Mouse (Mus musculus) CH12.LX (cell line): Measurements from ENCODE around the gene Reln. TPM values are rescaled to one million over a fixed set of nuclear protein-coding genes. Genes with fewer than 3 reads are reported as not detected.

Experiments used
- DNase-seq: peaks from one replicate; pipeline ENCODE4 v3.0.0-alpha.2; 2013; ENCODE audit errors: extremely low read depth
- H3K27ac ChIP-seq: 2 replicates; pipeline ENCODE4 v1.5.1; 2012; ENCODE audit warnings: low read depth, mild to moderate bottlenecking, control low read depth, moderate library complexity; ENCODE audit not compliant: insufficient read depth
- H3K27me3 ChIP-seq: replicated peaks from 2 replicates; pipeline ENCODE3; 2012; ENCODE audit warnings: inconsistent platforms
- H3K36me3 ChIP-seq, 2 experiments: replicated peaks in 1 of 2; 2 replicates each; pipeline versions ENCODE3 to v1.6.1; 2012; ENCODE audit warnings: inconsistent platforms in 1 of 2, low read length in 1 of 2, mild to moderate bottlenecking in 1 of 2, mixed read lengths in 1 of 2, moderate library complexity in 1 of 2; ENCODE audit not compliant: control insufficient read depth in 1 of 2, insufficient read depth in 1 of 2
- H3K4me1 ChIP-seq, 2 experiments: 2 replicates each; pipeline ENCODE4 v1.6.1; 2012; ENCODE audit warnings: inconsistent platforms in 1 of 2, moderate library complexity in 1 of 2; ENCODE audit not compliant: insufficient read depth in 2 of 2, control insufficient read depth in 1 of 2
- H3K4me2 ChIP-seq: 2 replicates; pipeline ENCODE4 v1.6.1; 2012; ENCODE audit warnings: low read depth, mild to moderate bottlenecking, control low read depth; ENCODE audit not compliant: poor library complexity, insufficient read depth, severe bottlenecking
- H3K4me3 ChIP-seq, 3 experiments: fragments of 150-350 bp in 1 of 3; sonication (generic) in 1 of 3; replicated peaks in 1 of 3; 2 replicates each; pipeline versions ENCODE3 to v1.5.1; 2011 to 2012; ENCODE audit warnings: low read depth in 2 of 3, low read length in 2 of 3, mild to moderate bottlenecking in 2 of 3, moderate library complexity in 2 of 3, control low read depth in 1 of 3, improper control_type of control experiment in 1 of 3, inconsistent platforms in 1 of 3, mixed read lengths in 1 of 3; ENCODE audit not compliant: poor library complexity in 1 of 3
- H3K79me2 ChIP-seq: replicated peaks from 2 replicates; pipeline ENCODE4 v1.6.1; 2012; ENCODE audit warnings: mild to moderate bottlenecking, moderate library complexity; ENCODE audit not compliant: control insufficient read depth, poor library complexity, insufficient read depth, severe bottlenecking; ENCODE audit errors: extremely low read depth
- H3K9ac ChIP-seq: 2 replicates; pipeline ENCODE4 v1.6.1; 2012; ENCODE audit warnings: low read depth, mild to moderate bottlenecking, control low read depth, moderate library complexity; ENCODE audit not compliant: insufficient read depth
- H3K9me3 ChIP-seq: replicated peaks from 2 replicates; pipeline ENCODE3; 2012; ENCODE audit warnings: low read length, inconsistent platforms, mixed read lengths
- BHLHE40 ChIP-seq: IDR thresholded peaks from 2 replicates; pipeline ENCODE4 v1.6.1; 2011; ENCODE audit warnings: mild to moderate bottlenecking, low read depth, low read length, improper control_type of control experiment
- CHD2 ChIP-seq: IDR thresholded peaks from 2 replicates; pipeline ENCODE4 v1.6.1; 2011; ENCODE audit warnings: low read length, improper control_type of control experiment
- CTCF ChIP-seq, 2 experiments: IDR thresholded peaks in 1 of 2; conservative IDR thresholded peaks in 1 of 2; 2 replicates each; pipeline ENCODE4 v1.5.1; 2011 to 2012; ENCODE audit warnings: low read depth in 2 of 2, low read length in 2 of 2, improper control_type of control experiment in 1 of 2, inconsistent platforms in 1 of 2, mild to moderate bottlenecking in 1 of 2, moderate library complexity in 1 of 2
- JUND ChIP-seq: conservative IDR thresholded peaks from 2 replicates; pipeline ENCODE4 v1.6.1; 2011; ENCODE audit warnings: low read depth, low read length, improper control_type of control experiment
- KAT2A ChIP-seq: IDR thresholded peaks from 2 replicates; pipeline ENCODE4 v1.6.1; 2012; ENCODE audit warnings: low read length, improper control_type of control experiment, inconsistent platforms; ENCODE audit not compliant: insufficient replicate concordance
- MAFK ChIP-seq: IDR thresholded peaks from 2 replicates; pipeline ENCODE4 v1.6.1; 2011; ENCODE audit warnings: low read length, improper control_type of control experiment; ENCODE audit not compliant: insufficient replicate concordance
- MAZ ChIP-seq: IDR thresholded peaks from 2 replicates; pipeline ENCODE4 v1.6.1; 2012; ENCODE audit warnings: low read depth, mild to moderate bottlenecking, inconsistent platforms, low read length, improper control_type of control experiment, moderate library complexity
- MEF2A ChIP-seq: IDR thresholded peaks from 2 replicates; pipeline ENCODE4 v1.6.1; 2014; ENCODE audit warnings: low read depth, mild to moderate bottlenecking, inconsistent platforms, low read length, improper control_type of control experiment, borderline replicate concordance
- NELFE ChIP-seq: IDR thresholded peaks from 2 replicates; pipeline ENCODE4 v1.6.1; 2011; ENCODE audit warnings: low read depth, low read length, improper control_type of control experiment
- NRF1 ChIP-seq: IDR thresholded peaks from 2 replicates; pipeline ENCODE4 v1.6.1; 2014; ENCODE audit warnings: low read depth, mild to moderate bottlenecking, inconsistent platforms, low read length, improper control_type of control experiment, moderate library complexity
- POLR2A ChIP-seq: IDR thresholded peaks from 2 replicates; pipeline ENCODE4 v1.6.1; 2011; ENCODE audit warnings: low read depth, mild to moderate bottlenecking, improper control_type of control experiment, low read length
- RAD21 ChIP-seq: IDR thresholded peaks from 2 replicates; pipeline ENCODE4 v1.6.1; 2011; ENCODE audit warnings: low read depth, mild to moderate bottlenecking, low read length, improper control_type of control experiment, moderate library complexity
- RCOR1 ChIP-seq: conservative IDR thresholded peaks from 2 replicates; pipeline ENCODE4 v1.6.1; 2012; ENCODE audit warnings: low read depth, mild to moderate bottlenecking, inconsistent platforms, low read length, improper control_type of control experiment
- SIN3A ChIP-seq: IDR thresholded peaks from 2 replicates; pipeline ENCODE4 v1.6.1; 2012; ENCODE audit warnings: low read length, improper control_type of control experiment, inconsistent platforms
- SMC3 ChIP-seq: IDR thresholded peaks from 2 replicates; pipeline ENCODE4 v1.6.1; 2011; ENCODE audit warnings: low read depth, low read length, improper control_type of control experiment
- TCF12 ChIP-seq: IDR thresholded peaks from 2 replicates; pipeline ENCODE4 v1.6.1; 2014; ENCODE audit warnings: low read depth, mild to moderate bottlenecking, inconsistent platforms, low read length, improper control_type of control experiment
- USF2 ChIP-seq: conservative IDR thresholded peaks from 2 replicates; pipeline ENCODE4 v1.6.1; 2011; ENCODE audit warnings: low read depth, low read length, improper control_type of control experiment
- ZC3H11A ChIP-seq: IDR thresholded peaks from 2 replicates; pipeline ENCODE4 v1.6.1; 2012; ENCODE audit warnings: low read depth, mild to moderate bottlenecking, inconsistent platforms, low read length, improper control_type of control experiment
- dilution Hi-C: fragments of 300-500 bp; cut with MboI; formaldehyde crosslinking; loops from 2 replicates; pipeline ENCODE4 v1.14.3; 2020; ENCODE audit warnings: low sequenced_read_pairs; ENCODE audit not compliant: extremely low pct_unique_long_range_greater_than_20kb, extremely low pct_ligation_motif_present
- in situ Hi-C: fragments of 300-500 bp; cut with MboI; formaldehyde crosslinking; loops from 3 replicates; pipeline ENCODE4 v1.14.3; 2019; ENCODE audit warnings: low sequenced_read_pairs, low pct_ligation_motif_present, low pct_unique_long_range_greater_than_20kb, mixed read lengths
- polyA plus RNA-seq: library from polyadenylated mRNA; unstranded; fragments of >175 nt; gene quantifications from 2 replicates; pipeline ENCODE4 v1.2.1, GENCODE M21; 2012; ENCODE audit warnings: low read depth; ENCODE audit not compliant: insufficient read length
- total RNA-seq, 2 experiments: library from RNA; depleted of rRNA; stranded (reverse); fragments of 300-350 nt in 1 of 2; fragments of >200 nt in 1 of 2; gene quantifications; 2 replicates each; pipeline ENCODE4 v1.2.3; 2012 to 2014

Gene Reln
- total and polyA plus RNA-seq, 3 experiments, result 0.03 to 0.04 TPM; not detected in 1

GRCm38 (mm10) chr5:21987711-21988110 lies 356.8 kb downstream of the Reln start:
- no peaks in the 10 kb centered on the region; a peak in 1 of 4 replicates for H3K4me1 ChIP-seq
- dilution Hi-C loops, result no loop called here
- no peak overlapping the region for H3K4me3 ChIP-seq
- H3K9ac ChIP-seq, result no peak overlapping the region
- no peak for DNase-seq
- no peaks in the 10 kb centered on the region for H3K27me3 ChIP-seq
- in situ Hi-C loops, result no loop called here
- H3K4me2 ChIP-seq, result no peak overlapping the region
- no peak for TF ChIP-seq USF2
- TF ChIP-seq MEF2A, result no peak
- TF ChIP-seq JUND, result no peak
- TF ChIP-seq RCOR1, result no peak
- no peak for TF ChIP-seq NRF1
- TF ChIP-seq POLR2A, result no peak
- no peak for TF ChIP-seq TCF12
- no peak for TF ChIP-seq NELFE
- TF ChIP-seq SIN3A, result no peak
- H3K27ac ChIP-seq, result no peak overlapping the region
- H3K9me3 ChIP-seq, result peaks cover 11% of the 10 kb centered on the region
- H3K79me2 ChIP-seq, result no peaks in the 10 kb centered on the region
- no peaks in the 10 kb centered on the region for H3K36me3 ChIP-seq

GRCm38 (mm10) chr5:21986311-21986710 lies 358.2 kb downstream of the Reln start:
- Histone ChIP-seq H3K27ac (no peak overlapping the region), H3K4me1 (no peaks in the 10 kb centered on the region; a peak in 1 of 4 replicates), H3K27me3 (no peaks in the 10 kb centered on the region), H3K36me3 (no peaks in the 10 kb centered on the region), H3K79me2 (no peaks in the 10 kb centered on the region), H3K9me3 (peaks cover 11% of the 10 kb centered on the region), H3K4me3 (no peak overlapping the region), H3K9ac (no peak overlapping the region), H3K4me2 (peak overlapping the region; percentile 29; the same call in 1 of the 2 replicates)
- peak; percentile 74 for DNase-seq
- in situ Hi-C loops, result no loop called here
- dilution Hi-C loops, result no loop called here
- TF ChIP-seq RAD21 (peak; percentile 92), MEF2A (no peak), ZC3H11A (peak; percentile 68), MAZ (no peak), CHD2 (no peak), CTCF (conservative IDR thresholded peaks at IDR 0.05 in 1 of 2, IDR thresholded peaks at IDR 0.05 in 1 of 2; ENCODE audit: low read depth in 2 of 2, low read length in 2 of 2) (peak; percentile 87 to 88), SMC3 (peak; percentile 85), BHLHE40 (0 out of 2 replicates have a peak, but pooled peaks have one; percentile 30), KAT2A (no peak), NELFE (no peak; the same call in 1 of the 2 replicates), MAFK (0 out of 2 replicates have a peak, but pooled peaks have one; percentile 6)
